Mouse (Mus musculus) monocyte, adult 5-6 weeks (primary cell): ENCODE data around the gene Smyd3. TPM values are rescaled to one million over a fixed set of nuclear protein-coding genes. Genes with fewer than 3 reads are reported as not detected.
"Not testable (repeated sequence)": the region's sequence is repeated elsewhere in the genome, so short reads cannot be mapped to it uniquely, and the experiment has no call there.

Experiments used
- ATAC-seq: fragments of 153-309, 156-312 bp; replicated peaks from 2 replicates; pipeline ENCODE4 v1.8.0; 2017; ENCODE audit warnings: mild to moderate bottlenecking; ENCODE audit not compliant: low TSS enrichment, insufficient number of reproducible peaks, severe bottlenecking, poor library complexity, low FRiP score
- total RNA-seq: library from RNA; stranded (forward); fragments of 200-1000, 200-491, 200-594 nt; gene quantifications from 3 replicates; pipeline ENCODE4 v1.2.3, GENCODE M21; 2017

The Smyd3 gene
- total RNA-seq, 1 experiment from 2014 or later: 14.3 TPM

DNA sequence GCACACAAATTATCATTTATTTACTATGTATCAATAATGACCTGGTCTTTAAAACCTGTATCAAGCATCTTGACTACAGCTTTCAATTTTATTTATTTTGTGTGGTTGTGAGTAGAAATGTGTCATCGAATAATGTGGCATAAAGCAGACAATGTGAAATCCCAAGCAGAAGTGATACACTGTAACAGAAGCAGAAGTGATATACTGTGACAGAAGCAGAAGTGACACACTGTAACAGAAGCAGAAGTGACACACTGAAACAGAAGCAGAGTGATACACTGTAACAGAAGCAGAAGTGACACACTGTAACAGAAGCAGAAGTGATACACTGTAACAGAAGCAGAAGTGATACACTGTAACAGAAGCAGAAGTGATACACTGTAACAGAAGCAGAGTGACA is 355.1 kb downstream of the Smyd3 start:
- not testable (repeated sequence) for ATAC-seq

DNA sequence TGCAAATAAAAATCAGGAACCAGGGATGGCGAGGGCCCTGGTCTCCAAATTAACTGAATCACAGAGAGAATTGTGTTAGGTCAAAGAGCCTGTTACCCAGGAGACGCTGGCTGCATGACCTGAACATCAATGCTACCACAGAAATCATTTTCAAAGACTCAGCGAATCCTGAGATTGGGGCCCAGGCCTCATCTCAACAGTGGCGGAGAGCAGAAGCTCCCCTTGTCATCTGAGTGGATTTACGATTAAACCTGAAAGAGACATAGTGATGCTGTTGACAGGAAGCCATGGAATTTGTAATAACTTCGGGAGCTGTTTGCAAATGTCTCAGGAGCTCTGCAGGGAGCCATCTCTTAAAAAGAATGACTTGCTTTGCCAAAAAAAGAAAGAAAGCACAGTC is 355.9 kb downstream of the Smyd3 start:
- ATAC-seq: no peak

DNA sequence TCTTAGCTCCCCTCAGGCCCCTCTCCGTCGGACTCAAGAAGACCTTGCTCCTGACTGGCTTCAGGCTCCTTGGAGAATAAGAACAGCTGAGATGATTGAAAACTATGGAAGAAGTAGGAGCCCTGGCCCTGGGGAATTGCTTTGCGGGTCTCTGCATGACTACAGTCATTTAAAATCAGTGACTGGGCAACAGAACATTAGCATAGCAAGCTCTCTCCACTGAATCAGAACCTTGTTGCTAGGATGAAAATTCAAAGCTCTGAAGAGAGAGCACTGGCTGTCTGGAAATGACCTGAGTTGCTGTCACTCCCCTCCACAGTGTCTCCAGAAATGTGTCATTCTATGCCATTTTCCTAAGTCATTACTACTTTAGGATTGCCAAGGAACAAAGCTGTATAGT is 357.1 kb downstream of the Smyd3 start:
- ATAC-seq: no peak

DNA sequence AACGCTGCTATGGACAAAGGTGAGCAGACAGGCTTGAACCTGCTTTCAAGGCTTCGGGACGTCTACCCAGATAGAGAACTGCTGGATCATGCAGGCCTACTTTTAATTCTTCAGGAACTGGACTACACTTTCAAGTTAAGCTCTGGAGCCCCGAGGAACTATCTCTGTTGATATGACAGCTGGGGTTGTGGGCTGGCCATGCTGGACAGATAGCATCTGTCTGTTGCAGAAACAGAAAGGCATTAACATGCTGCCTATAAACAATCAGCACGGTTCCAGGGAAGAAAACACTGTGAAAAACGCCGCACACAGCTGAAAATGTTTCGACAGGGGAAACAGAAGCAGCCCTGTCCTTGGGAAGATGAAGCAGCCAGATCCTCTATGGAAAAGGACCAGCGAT is 365.5 kb downstream of the Smyd3 start:
- ATAC-seq: no peak

DNA sequence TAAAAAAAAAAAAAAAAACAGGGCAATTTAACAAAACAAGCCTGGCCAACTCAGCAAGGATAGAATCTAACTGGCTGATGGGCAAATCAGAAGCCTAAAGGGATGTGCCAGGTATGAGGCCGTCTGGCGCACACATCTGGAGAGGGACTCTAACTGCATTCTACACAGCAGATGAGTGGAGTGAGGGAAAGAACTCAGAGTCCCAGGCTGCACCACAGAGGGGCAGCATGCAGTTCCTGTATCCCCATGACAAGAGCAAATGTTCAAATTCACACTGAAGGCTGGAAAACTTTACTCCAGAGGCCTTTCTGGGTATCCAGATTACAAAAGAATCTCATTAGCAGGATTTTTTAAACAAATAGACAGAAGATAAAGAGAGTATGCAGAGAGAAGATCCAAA is 366.6 kb downstream of the Smyd3 start:
- ATAC-seq: no peak

DNA sequence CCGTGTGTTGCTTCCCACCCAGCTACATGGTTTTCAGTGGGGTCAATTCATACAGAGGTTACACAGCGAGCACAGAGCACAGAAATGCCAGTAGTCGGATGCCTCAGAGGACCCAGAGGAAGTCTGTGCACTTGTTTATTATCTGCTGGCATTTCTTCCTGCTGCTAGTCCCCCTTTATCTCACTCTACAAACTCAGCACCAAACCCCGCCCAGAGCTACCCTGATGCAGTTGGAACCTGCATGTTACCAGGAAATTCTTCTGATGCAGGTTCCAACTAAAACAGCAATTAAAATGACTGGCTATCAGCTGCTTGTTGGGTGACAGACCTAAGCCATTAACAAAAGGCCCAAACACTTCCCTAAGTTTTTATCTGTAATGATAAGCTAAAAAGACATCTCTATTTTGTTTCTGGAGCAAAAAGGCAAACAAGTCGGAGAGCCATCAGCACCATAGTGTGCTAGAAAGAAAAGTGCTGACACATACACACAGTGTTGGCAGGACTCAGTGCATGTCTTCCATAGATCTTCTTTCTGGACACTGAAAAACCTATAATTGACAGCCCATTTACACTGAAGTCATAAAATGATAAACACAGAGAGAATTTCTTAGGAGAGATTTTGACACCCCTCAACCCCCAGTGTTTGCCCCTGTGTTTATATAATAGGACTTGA is 368.2 kb downstream of the Smyd3 start:
- no peak for ATAC-seq

DNA sequence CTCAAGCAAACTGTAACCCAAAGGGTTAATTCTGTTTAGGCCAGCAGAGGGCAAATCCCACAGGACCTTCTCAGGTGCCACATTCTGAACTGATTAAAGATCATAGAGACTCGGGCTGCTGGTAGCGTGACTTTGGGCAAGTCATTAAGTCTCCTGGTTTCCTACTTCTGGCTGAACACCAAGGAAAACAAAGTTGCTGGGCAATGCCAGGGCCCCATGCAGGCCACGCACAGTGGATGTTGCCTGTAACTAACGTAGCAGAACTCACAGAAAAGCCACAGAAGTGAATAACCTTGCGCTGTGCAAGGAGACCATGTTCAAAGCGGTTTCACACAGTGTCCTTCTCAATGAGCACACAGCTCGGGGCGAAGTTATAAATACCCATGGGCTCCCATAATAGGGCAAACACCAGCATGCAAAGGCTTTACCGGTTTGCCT is 371.1 kb downstream of the Smyd3 start:
- no peak for ATAC-seq

DNA sequence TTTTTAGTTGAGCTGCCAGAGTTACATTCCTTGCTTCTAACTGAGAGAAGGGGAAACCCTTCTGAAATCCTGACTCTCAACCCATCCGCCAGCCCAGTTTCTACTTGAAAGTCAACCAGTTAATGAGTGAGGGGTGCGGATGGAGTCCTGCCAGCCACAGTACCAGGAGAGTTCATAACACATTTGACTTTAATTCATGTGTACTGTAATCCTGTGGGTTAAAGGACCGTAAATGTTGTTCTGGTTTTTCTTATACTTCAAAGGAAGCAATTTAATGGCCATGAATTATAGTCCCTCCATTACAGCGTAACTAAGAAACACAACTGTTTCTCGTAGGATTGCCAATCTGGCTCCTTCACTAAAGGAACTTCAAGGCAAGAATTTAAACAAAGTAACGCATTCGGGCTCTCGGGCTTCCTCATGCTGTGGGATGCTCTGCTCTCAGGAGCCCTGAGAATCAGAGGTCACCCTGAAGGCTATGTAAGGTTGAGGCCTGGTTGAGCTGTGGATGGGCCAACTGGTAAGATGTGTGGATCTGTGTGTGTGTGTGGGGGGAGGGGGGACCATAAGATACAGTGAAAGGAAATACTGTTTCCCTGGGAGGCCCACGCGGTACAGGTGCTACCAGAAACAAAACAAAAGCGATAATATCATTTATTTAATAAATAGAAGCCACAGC is 374.5 kb downstream of the Smyd3 start:
- no peak for ATAC-seq

DNA sequence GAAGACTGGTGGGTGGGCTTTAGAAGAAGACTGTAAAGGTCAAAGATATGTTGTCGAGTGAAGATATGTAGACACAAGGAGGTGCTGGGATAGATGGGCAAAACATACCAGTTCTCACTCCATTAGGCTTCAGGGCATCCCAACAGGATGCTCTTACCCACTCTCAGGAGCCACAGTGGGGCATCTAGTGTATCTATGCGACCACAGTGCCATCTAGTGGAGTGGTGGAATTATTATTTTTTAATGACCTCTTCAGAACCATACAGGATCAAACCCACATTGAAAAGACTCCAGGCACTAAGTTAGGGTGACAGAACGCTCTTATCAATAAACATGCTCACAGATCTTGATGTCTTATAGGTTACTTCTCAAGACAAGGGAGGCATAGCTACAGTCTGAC is 375.7 kb downstream of the Smyd3 start:
- no peak for ATAC-seq

DNA sequence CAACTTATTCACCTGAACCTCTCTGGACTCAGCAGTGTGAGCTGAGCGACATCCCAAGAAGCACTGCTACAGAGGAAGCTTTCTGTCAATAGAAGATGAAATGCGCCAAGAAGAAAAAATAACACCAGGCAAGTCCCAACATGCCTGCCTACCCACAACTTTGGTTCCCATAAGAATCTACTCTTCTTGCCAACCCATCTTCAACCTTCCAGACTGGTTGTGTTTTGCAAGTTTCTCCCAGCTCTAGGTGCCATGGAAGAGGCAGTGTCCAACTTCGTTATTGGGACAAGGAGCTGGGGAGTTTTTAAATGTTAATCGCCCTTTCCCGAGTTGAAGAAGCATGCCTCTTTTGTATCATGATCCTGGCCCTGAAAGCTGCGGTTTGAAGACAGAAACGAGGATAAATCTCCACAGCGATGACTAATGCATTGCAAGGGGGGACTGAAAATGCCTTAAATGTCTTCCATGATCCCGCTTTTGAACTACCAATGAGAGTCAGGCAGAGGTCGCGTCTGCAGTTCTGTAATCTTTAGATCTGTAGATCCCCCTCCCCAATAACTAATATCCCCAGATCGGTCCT is 376.7 kb downstream of the Smyd3 start:
- no peak for ATAC-seq

DNA sequence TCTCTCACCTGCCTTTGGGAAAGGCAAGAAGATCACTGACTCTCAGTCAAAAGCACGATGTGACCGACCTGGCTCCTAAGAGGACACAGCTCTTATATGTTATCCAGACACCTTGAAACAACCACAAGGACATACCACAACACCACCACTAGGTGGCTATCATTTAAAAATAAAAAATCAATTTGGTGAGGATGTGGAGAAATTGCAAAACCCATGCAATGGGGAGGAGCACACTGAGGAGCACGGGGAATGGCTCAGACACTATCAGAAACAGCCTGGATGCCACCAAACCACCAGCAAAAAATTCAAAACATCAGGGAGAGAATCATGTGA is 380.7 kb downstream of the Smyd3 start:
- ATAC-seq: no peak

DNA sequence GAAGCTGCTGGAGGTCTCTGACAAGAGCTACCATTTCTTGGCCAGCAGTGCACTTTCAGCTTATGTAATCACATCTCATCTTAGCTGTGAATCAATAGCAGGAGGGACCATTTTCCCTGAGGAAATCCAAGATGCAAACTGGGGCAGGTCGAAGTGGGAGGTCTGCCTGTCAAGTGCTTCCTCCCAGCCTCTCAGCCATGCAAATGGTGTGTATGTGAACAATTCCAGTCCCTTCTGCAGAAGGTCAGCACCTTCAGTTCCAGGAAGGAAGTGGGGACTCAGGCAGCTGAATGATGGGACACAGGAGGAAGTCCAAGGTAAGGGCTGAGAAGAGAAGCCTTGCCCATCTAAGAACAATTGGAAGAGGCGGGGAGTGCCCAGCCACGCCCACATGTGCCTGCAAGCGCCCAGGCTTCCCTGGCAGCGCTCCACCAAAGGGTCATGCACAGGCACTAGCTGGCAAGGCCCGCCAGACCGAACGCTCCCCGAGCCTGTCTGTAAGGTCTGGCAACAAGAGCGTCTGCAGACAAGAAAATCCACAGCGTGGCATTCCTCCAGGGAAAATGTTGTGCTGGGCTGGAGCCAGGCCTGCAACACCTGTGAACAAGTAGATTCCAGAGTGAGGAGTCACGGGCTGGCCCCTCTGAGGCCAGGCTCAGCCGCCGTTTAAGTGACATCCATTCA is 381.2 kb downstream of the Smyd3 start:
- no peak for ATAC-seq

DNA sequence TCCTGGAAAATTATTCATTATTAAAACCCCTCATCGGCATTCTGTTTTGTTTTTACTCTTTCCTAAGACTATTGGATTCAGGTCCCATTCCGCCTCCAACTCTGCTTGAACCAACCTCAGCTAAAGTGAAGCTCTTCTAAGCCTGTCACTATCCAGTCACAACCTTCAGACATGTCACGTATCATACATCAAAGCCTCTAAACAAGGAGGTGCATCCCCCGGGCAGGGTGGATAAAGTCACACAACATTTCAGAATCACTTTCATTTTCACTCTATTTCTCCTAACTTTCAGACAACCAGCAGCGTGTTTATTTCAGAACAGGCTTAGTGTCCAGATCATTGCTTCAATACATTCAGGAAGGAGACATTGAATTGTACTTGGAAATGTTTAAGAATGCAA is 387.8 kb downstream of the Smyd3 start:
- no peak for ATAC-seq

DNA sequence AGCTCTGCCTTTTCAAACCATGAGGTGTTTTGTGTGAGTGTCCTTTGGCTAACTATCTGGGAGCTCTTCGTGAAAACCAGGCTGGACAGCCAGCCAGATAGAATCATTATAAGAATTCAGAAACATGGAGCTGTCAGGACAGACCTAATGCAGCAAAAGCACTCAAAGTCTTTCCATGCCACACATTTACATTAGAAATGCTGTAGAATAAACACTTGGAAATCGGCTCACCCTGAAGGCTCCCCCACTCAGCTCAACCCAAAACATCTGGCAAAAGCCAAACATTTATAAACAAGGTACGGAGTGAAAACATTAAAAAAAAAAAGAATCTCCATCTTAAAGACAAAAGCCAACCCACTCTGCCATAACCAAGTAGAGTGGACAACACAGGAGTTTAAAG is 391.6 kb downstream of the Smyd3 start:
- no peak for ATAC-seq

DNA sequence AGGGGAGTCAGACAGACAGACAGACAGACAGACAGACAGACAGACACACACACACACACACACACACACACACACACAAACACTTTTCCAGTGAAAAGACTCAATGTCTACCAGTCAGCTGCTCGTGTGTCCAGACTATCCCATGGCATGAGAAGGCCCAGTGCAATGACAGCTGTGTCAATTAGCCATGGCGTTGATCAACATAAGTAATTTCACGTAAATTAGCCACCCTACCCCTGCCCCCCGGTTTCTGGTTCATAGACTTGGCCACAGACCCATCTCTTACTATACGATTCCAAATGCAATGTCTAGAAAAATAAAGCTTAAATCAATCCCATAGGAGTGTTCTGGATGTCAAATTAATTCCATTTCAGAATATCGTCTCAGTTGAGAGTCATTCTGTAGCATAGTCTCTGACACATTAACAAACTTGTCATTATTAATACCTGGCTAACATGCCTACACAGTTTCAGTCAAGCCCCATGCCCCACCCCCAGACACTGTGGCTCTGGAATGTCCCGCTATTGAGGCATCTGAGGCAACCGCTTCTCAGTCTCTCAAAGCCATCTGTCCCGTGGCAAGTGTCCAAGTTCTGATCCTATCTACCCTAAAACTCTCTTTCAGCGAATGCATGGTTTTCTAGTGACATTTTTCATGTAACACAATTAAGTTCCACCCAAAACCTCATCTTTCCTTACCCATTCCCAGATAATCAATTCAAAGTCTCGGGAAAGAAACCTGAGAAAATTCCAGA is 395.2 kb downstream of the Smyd3 start:
- no peak for ATAC-seq

DNA sequence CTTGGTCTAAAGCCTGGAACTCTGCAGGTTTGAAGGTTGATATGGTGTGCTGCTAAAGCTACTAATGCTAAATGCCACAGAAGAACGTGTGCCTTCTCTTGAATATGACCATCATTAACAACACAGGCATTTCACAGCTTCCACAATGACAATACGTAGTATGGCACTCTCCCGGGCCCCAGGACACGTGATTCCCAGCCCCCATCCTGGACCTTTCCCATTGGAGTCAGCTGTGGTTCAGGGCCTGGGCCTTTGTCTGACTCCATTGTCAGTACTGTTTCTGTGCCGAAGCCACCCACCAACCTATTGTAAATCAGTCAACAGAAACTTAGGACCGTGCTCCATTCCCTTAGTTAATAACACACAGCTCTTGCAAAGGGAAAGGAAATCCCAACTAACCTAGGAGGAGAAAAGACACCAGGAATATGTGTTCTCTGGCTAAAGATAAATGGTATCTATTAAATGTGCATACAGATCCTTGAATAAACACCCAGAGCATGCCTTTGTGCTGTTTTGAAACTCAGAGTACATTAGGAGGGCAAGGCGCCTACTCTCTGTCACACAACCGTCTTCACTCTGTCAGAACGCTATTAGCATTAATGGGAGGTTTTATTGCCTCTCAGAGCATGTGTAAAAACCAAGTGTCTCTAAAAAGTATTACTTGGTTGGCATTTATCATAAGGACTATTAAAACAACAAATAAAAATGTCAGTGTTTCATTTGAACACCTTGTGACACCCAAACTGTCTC is 397.4 kb downstream of the Smyd3 start:
- no peak for ATAC-seq

DNA sequence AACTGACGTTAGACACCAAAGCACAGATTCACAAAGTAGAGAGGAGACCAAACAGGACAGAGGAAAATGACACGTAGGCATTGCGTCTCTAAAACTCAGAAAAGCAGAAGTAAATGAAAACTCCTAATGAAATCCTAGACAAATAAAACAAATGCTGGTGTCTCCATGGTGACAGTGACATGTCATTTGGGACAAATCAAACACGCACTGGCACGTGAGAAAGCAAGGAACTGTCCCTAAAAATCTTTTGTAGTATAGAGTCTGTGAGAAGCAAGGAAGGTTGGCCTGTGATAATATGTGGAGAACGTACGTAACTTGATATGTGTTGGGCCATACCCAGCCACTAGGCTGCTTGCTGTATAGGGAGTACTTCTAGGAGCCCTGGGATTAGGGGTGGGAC is 399.2 kb downstream of the Smyd3 start:
- no peak for ATAC-seq
